Mouse (Mus musculus): ENCODE measurements at regions not wholly inside any gene's neighbourhood (a gene's known extent, or its start where the extent isn't known, plus 50 kb on each side); places are given as distances from the start of the nearest gene placed in this dataset.

GRCm38 (mm10) chr5:100976736-100977135 is 131.2 kb downstream of the Gpat3 start:
- H3K27ac ChIP-seq (ENCODE audit: control insufficient read depth, low read depth, low read length): no peak overlapping the region
- H3K9me3 ChIP-seq (replicated peaks; ENCODE audit: insufficient read depth, low read length): no peaks in the 10 kb centered on the region
- no peak overlapping the region for H3K4me3 ChIP-seq (ENCODE audit: control insufficient read depth in 1 of 2, insufficient read depth in 1 of 2, low read depth in 2 of 2, low read length in 2 of 2)
- H3K36me3 ChIP-seq (ENCODE audit: control insufficient read depth in 1 of 2, insufficient read depth in 2 of 2, low read length in 2 of 2): no peaks in the 10 kb centered on the region
- H3K79me2 ChIP-seq (ENCODE audit: control insufficient read depth, insufficient read depth, low read length, poor library complexity): no peaks in the 10 kb centered on the region
- TF ChIP-seq UBTF (IDR thresholded peaks at IDR 0.05; ENCODE audit: borderline replicate concordance, insufficient read depth, low read depth, low read length) (no peak), BHLHE40 (IDR thresholded peaks at IDR 0.05; ENCODE audit: borderline replicate concordance, low read depth, low read length) (no peak), NELFE (IDR thresholded peaks at IDR 0.05; ENCODE audit: low read depth, low read length) (no peak), USF1 (IDR thresholded peaks at IDR 0.05; ENCODE audit: low read depth, low read length) (no peak), MAFK (IDR thresholded peaks at IDR 0.05; ENCODE audit: borderline replicate concordance, low read depth, low read length) (no peak), ZKSCAN1 (IDR thresholded peaks at IDR 0.05; ENCODE audit: low read depth, low read length) (no peak), GATA1 (IDR thresholded peaks at IDR 0.05; ENCODE audit: low read depth, low read length) (no peak), RAD21 (IDR thresholded peaks at IDR 0.05; ENCODE audit: low read depth, low read length) (no peak), CHD2 (IDR thresholded peaks at IDR 0.05; ENCODE audit: low read length) (no peak), MYB (IDR thresholded peaks at IDR 0.05; ENCODE audit: low read depth, low read length) (no peak), TCF12 (IDR thresholded peaks at IDR 0.05; ENCODE audit: low read depth, low read length) (no peak), GABPA (IDR thresholded peaks at IDR 0.05; ENCODE audit: low read depth, low read length) (no peak)
- H3K27me3 ChIP-seq (ENCODE audit: control insufficient read depth in 1 of 2, insufficient read depth in 2 of 2, low read length in 2 of 2): no peaks in the 10 kb centered on the region
- H3K9ac ChIP-seq (ENCODE audit: control insufficient read depth, low read depth, low read length, poor library complexity, severe bottlenecking): no peak overlapping the region
- no peaks in the 10 kb centered on the region for H3K4me1 ChIP-seq (ENCODE audit: control insufficient read depth in 1 of 2, insufficient read depth in 2 of 2, low read length in 2 of 2)
- DNase-seq (ENCODE audit: low read depth, low spot score): no peak

- Histone ChIP-seq H3K79me2 (ENCODE audit: control insufficient read depth, insufficient read depth, low read length, poor library complexity) (no peaks in the 10 kb centered on the region), H3K4me1 (ENCODE audit: control insufficient read depth in 1 of 2, insufficient read depth in 2 of 2, low read length in 2 of 2) (no peaks in the 10 kb centered on the region), H3K36me3 (ENCODE audit: control insufficient read depth in 1 of 2, insufficient read depth in 2 of 2, low read length in 2 of 2) (no peaks in the 10 kb centered on the region), H3K4me3 (ENCODE audit: control insufficient read depth in 1 of 2, insufficient read depth in 1 of 2, low read depth in 2 of 2, low read length in 2 of 2) (no peak overlapping the region), H3K27ac (ENCODE audit: control insufficient read depth, low read depth, low read length) (no peak overlapping the region), H3K9me3 (replicated peaks; ENCODE audit: insufficient read depth, low read length) (no peaks in the 10 kb centered on the region), H3K27me3 (ENCODE audit: control insufficient read depth in 1 of 2, insufficient read depth in 2 of 2, low read length in 2 of 2) (no peaks in the 10 kb centered on the region), H3K9ac (ENCODE audit: control insufficient read depth, low read depth, low read length, poor library complexity, severe bottlenecking) (no peak overlapping the region)
- no peak for DNase-seq (ENCODE audit: low read depth, low spot score)
- TF ChIP-seq RAD21 (IDR thresholded peaks at IDR 0.05; ENCODE audit: low read depth, low read length): no peak
- TF ChIP-seq JUND (IDR thresholded peaks at IDR 0.05; ENCODE audit: low read depth, low read length): no peak
- TF ChIP-seq GATA1 (IDR thresholded peaks at IDR 0.05; ENCODE audit: low read depth, low read length): no peak
- TF ChIP-seq UBTF (IDR thresholded peaks at IDR 0.05; ENCODE audit: borderline replicate concordance, insufficient read depth, low read depth, low read length): no peak
- no peak for TF ChIP-seq SIN3A (IDR thresholded peaks at IDR 0.05; ENCODE audit: low read length)
- no peak for TF ChIP-seq CHD1 (IDR thresholded peaks at IDR 0.05; ENCODE audit: low read depth, low read length)
- no peak for TF ChIP-seq MAZ (IDR thresholded peaks at IDR 0.05; ENCODE audit: low read depth, low read length)
- no peak for TF ChIP-seq USF1 (IDR thresholded peaks at IDR 0.05; ENCODE audit: low read depth, low read length)
- TF ChIP-seq MEF2A (IDR thresholded peaks at IDR 0.05; ENCODE audit: extremely low read depth, insufficient replicate concordance, low read depth, low read length, poor library complexity, severe bottlenecking): no peak
- no peak for TF ChIP-seq POLR2A (IDR thresholded peaks at IDR 0.05; ENCODE audit: control insufficient read depth in 1 of 2, insufficient read depth in 1 of 2, low read depth in 1 of 2, low read length in 2 of 2, poor library complexity in 1 of 2)
- no peak for TF ChIP-seq NRF1 (IDR thresholded peaks at IDR 0.05; ENCODE audit: insufficient read depth, low read depth, low read length, poor library complexity, severe bottlenecking)
- no peak for TF ChIP-seq MXI1 (IDR thresholded peaks at IDR 0.05; ENCODE audit: low read depth, low read length)
- no peak for TF ChIP-seq ETS1 (IDR thresholded peaks at IDR 0.05; ENCODE audit: low read depth, low read length)
- no peak for TF ChIP-seq EP300 (IDR thresholded peaks at IDR 0.05; ENCODE audit: low read depth in 1 of 2, low read length in 2 of 2)
Measured at GRCm38 (mm10) chr5:100951210-100951609, 105.7 kb downstream of the Gpat3 start.
